Mouse (Mus musculus): ENCODE measurements around the gene Lsm7. TPM values are rescaled to one million over a fixed set of nuclear protein-coding genes. Genes with fewer than 3 reads are reported as not detected.

Gene Lsm7
- polyA plus RNA-seq, 1 experiment from 2014 or later, result 344 TPM

GRCm38 (mm10) chr10:80802996-80803395 lies 52.0 kb downstream of the Lsm7 start:
- WGBS, result 89% methylated on average over 3 of the region's 3 CpGs
- Histone ChIP-seq H3K4me2 (no peak overlapping the region), H3K9ac (replicated peaks) (no peak overlapping the region; the same call in 1 of the 2 replicates), H3K27ac (no peak overlapping the region), H3K9me3 (no peaks in the 10 kb centered on the region), H3K27me3 (peaks cover 20% of the 10 kb centered on the region), H3K36me3 (peaks cover 59% of the 10 kb centered on the region), H3K4me3 (replicated peaks) (no peak overlapping the region), H3K4me1 (replicated peaks) (peaks cover 36% of the 10 kb centered on the region)
- no peak for ATAC-seq (ENCODE audit: insufficient number of reproducible peaks, insufficient read depth, low FRiP score, low TSS enrichment, low read depth)

MicroRNA genes within 50 kb of the gene (microRNA counts, 519-probe panel; counts per million panel counts)
- not detected for microRNA mmu-miR-1982

Small RNA genes within 50 kb of the gene (microRNA-seq; reads per million reads assigned to microRNA genes)
- 1.9 reads per million for gene Mir1982

Other genes with a start within 250 kb of the Lsm7 start
- 4.9 and 6.1 TPM in 2 replicates for gene Gm49322, start 249.2 kb downstream of the Lsm7 start, polyA plus RNA-seq (2016; fragmentation: Nextera tagmentation; extraction: Ambion mirVana)
- 239 and 260 TPM in 2 replicates for gene Csnk1g2, start 232.4 kb downstream of the Lsm7 start, polyA plus RNA-seq (2016; fragmentation: Nextera tagmentation; extraction: Ambion mirVana)
- gene Btbd2, start 198.1 kb downstream of the Lsm7 start, polyA plus RNA-seq (2016; fragmentation: Nextera tagmentation; extraction: Ambion mirVana), result 95.8 and 102 TPM in 2 replicates
- 122 and 124 TPM in 2 replicates for gene Mknk2, start 177.1 kb downstream of the Lsm7 start, polyA plus RNA-seq (2016; fragmentation: Nextera tagmentation; extraction: Ambion mirVana)
- 51.1 and 51.7 TPM in 2 replicates for gene Mob3a, start 153.2 kb downstream of the Lsm7 start, polyA plus RNA-seq (2016; fragmentation: Nextera tagmentation; extraction: Ambion mirVana)
- 12.5 and 16.5 TPM in 2 replicates for gene Izumo4, start 153.0 kb downstream of the Lsm7 start, polyA plus RNA-seq (2016; fragmentation: Nextera tagmentation; extraction: Ambion mirVana)
- gene Ap3d1, start 112.9 kb downstream of the Lsm7 start, polyA plus RNA-seq (2016; fragmentation: Nextera tagmentation; extraction: Ambion mirVana), result 73.8 and 76.8 TPM in 2 replicates
- gene Dot1l, start 100.0 kb downstream of the Lsm7 start, polyA plus RNA-seq (2016; fragmentation: Nextera tagmentation; extraction: Ambion mirVana), result 21.8 and 22.8 TPM in 2 replicates
- 63.0 and 72.8 TPM in 2 replicates for gene Sf3a2, start 57.0 kb downstream of the Lsm7 start, polyA plus RNA-seq (2016; fragmentation: Nextera tagmentation; extraction: Ambion mirVana)
- gene Plekhj1, start 56.6 kb downstream of the Lsm7 start, polyA plus RNA-seq (2016; fragmentation: Nextera tagmentation; extraction: Ambion mirVana), result 132 and 144 TPM in 2 replicates
- gene Amh, start 50.0 kb downstream of the Lsm7 start, polyA plus RNA-seq (2016; fragmentation: Nextera tagmentation; extraction: Ambion mirVana), result not detected in 2 replicates
- gene Jsrp1, start 41.7 kb downstream of the Lsm7 start, polyA plus RNA-seq (2016; fragmentation: Nextera tagmentation; extraction: Ambion mirVana), result 1.6 and 1.7 TPM in 2 replicates
- gene Oaz1, start 28.6 kb downstream of the Lsm7 start, polyA plus RNA-seq (2016; fragmentation: Nextera tagmentation; extraction: Ambion mirVana), result 1,783 and 1,832 TPM in 2 replicates
- gene Lingo3, start 11.2 kb downstream of the Lsm7 start, polyA plus RNA-seq (2016; fragmentation: Nextera tagmentation; extraction: Ambion mirVana), result 0.79 and 0.87 TPM in 2 replicates
- gene Sppl2b, start 66 bp upstream of the Lsm7 start, polyA plus RNA-seq (2016; fragmentation: Nextera tagmentation; extraction: Ambion mirVana), result 43.7 and 50.3 TPM in 2 replicates
- 0.08 TPM in 1 of 2 replicates, not detected in the other for gene Tmprss9, start 16.6 kb upstream of the Lsm7 start, polyA plus RNA-seq (2016; fragmentation: Nextera tagmentation; extraction: Ambion mirVana)
- 318 and 327 TPM in 2 replicates for gene Timm13, start 45.8 kb upstream of the Lsm7 start, polyA plus RNA-seq (2016; fragmentation: Nextera tagmentation; extraction: Ambion mirVana)
- gene Lmnb2, start 63.0 kb upstream of the Lsm7 start, polyA plus RNA-seq (2016; fragmentation: Nextera tagmentation; extraction: Ambion mirVana), result 74.8 and 75.2 TPM in 2 replicates
- gene Gadd45b, start 74.9 kb upstream of the Lsm7 start, polyA plus RNA-seq (2016; fragmentation: Nextera tagmentation; extraction: Ambion mirVana), result 19.4 and 20.6 TPM in 2 replicates
- gene Gng7, start 159.7 kb upstream of the Lsm7 start, polyA plus RNA-seq (2016; fragmentation: Nextera tagmentation; extraction: Ambion mirVana), result 6.2 and 6.4 TPM in 2 replicates
- 0.33 TPM in 1 of 2 replicates, not detected in the other for gene Diras1, start 170.5 kb upstream of the Lsm7 start, polyA plus RNA-seq (2016; fragmentation: Nextera tagmentation; extraction: Ambion mirVana)
- 17.0 and 17.6 TPM in 2 replicates for gene Slc39a3, start 182.2 kb upstream of the Lsm7 start, polyA plus RNA-seq (2016; fragmentation: Nextera tagmentation; extraction: Ambion mirVana)
- gene Sgta, start 205.0 kb upstream of the Lsm7 start, polyA plus RNA-seq (2016; fragmentation: Nextera tagmentation; extraction: Ambion mirVana), result 225 and 235 TPM in 2 replicates
- 68.1 and 68.3 TPM in 2 replicates for gene Thop1, start 214.8 kb upstream of the Lsm7 start, polyA plus RNA-seq (2016; fragmentation: Nextera tagmentation; extraction: Ambion mirVana)
- 0.45 and 0.61 TPM in 2 replicates for gene Creb3l3, start 243.7 kb upstream of the Lsm7 start, polyA plus RNA-seq (2016; fragmentation: Nextera tagmentation; extraction: Ambion mirVana)